Mouse (Mus musculus) adrenal gland, adult 8-10 months (tissue): ENCODE data around the gene Myof. TPM values are rescaled to one million over a fixed set of nuclear protein-coding genes. Genes with fewer than 3 reads are reported as not detected.
A peak's percentile ranks its signal among the peaks of the same experiment; 100 is the strongest.

Experiments
- DNase-seq: peaks from one replicate; pipeline ENCODE4 v3.0.0; 2022
- total RNA-seq, 4 experiments: library from RNA; stranded (reverse); gene quantifications; 2 replicates each; pipeline ENCODE4 v1.2.4; 2022

The Myof gene
- total RNA-seq = 100 to 1,000 TPM in 1 of 4 experiments, 10 to 100 TPM in 3; 33.4 to 102 (median 63.6) TPM

GRCm38 (mm10) chr19:38043281-38043981, at the start of gene Myof:
Gene Myof (minus strand): TSS chr19:38043577.
- no peak for DNase-seq

- DNase-seq = no peak
Measured at GRCm38 (mm10) chr19:38091512-38091985, 48.2 kb upstream of the Myof start.

GRCm38 (mm10) chr19:38089358-38089757, 46.0 kb upstream of the Myof start:
- DNase-seq = no peak

GRCm38 (mm10) chr19:38086948-38087551, 43.7 kb upstream of the Myof start:
- peak; percentile 41 for DNase-seq

GRCm38 (mm10) chr19:38085841-38086240, 42.5 kb upstream of the Myof start:
- no peak for DNase-seq

GRCm38 (mm10) chr19:38082931-38083525, 39.7 kb upstream of the Myof start:
- DNase-seq = no peak

- no peak for DNase-seq
Measured at GRCm38 (mm10) chr19:38081361-38081760, 38.0 kb upstream of the Myof start.

- DNase-seq = no peak
Measured at GRCm38 (mm10) chr19:38077851-38078540, 34.6 kb upstream of the Myof start.

- DNase-seq = no peak
Measured at GRCm38 (mm10) chr19:38076251-38076650, 32.9 kb upstream of the Myof start.

- no peak for DNase-seq
Measured at GRCm38 (mm10) chr19:38075051-38075450, 31.7 kb upstream of the Myof start.

GRCm38 (mm10) chr19:38073226-38073625, 29.8 kb upstream of the Myof start:
- no peak for DNase-seq

GRCm38 (mm10) chr19:38064051-38064450, 20.7 kb upstream of the Myof start:
- DNase-seq = no peak

GRCm38 (mm10) chr19:38063201-38063600, 19.8 kb upstream of the Myof start:
- no peak for DNase-seq

GRCm38 (mm10) chr19:38056931-38057330, 13.6 kb upstream of the Myof start:
- DNase-seq = no peak

GRCm38 (mm10) chr19:38056276-38056675, 12.9 kb upstream of the Myof start:
- DNase-seq = no peak

GRCm38 (mm10) chr19:38055798-38056197, 12.4 kb upstream of the Myof start:
- DNase-seq = no peak

- peak; percentile 93 for DNase-seq
Measured at GRCm38 (mm10) chr19:38054720-38055192, 11.4 kb upstream of the Myof start, which contains the start of gene Cep55. Gene Cep55 (plus strand): TSS chr19:38055011.

- DNase-seq = peak; percentile 77
Measured at GRCm38 (mm10) chr19:38054149-38054719, 10.9 kb upstream of the Myof start.

- DNase-seq = no peak
Measured at GRCm38 (mm10) chr19:38053227-38054041, 10.1 kb upstream of the Myof start.

- no peak for DNase-seq
Measured at GRCm38 (mm10) chr19:38049686-38050085, 6.3 kb upstream of the Myof start.

GRCm38 (mm10) chr19:38045198-38045597, 1.8 kb upstream of the Myof start:
- no peak for DNase-seq
